Mouse (Mus musculus) liver, adult 2 months (tissue): ENCODE data around the gene Bank1.

ENCODE experiments used
- CTCF ChIP-seq: fragments of 200-500 bp; IDR thresholded peaks from 2 replicates; pipeline ENCODE4 v1.5.1; 2011; ENCODE audit warnings: low read depth, low read length, control low read depth
- POLR2A ChIP-seq: fragments of 200-500 bp; IDR thresholded peaks from 2 replicates; pipeline ENCODE4 v1.6.1; 2011; ENCODE audit warnings: low read length, control low read depth; ENCODE audit not compliant: insufficient read depth; ENCODE audit errors: extremely low read depth

DNA sequence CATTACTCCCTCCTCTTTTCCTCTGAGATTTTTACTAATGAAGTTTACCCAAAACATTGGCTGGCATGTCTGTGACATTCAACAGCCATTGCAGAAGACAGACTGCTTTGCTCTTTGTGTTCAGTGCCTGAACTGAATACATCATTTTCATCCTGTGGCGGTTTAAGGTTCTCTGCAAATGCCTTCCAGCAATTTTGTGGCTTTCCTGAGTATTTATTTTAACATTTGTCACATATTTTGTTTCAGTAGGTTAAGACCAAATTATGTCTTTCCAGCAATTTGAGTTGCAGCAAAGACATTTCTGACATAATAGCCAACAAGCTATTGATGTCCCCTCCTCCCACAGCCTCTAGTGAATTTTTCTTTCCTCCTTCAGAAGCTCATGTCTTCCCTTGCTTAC is 170.3 kb downstream of the Bank1 start:
- TF ChIP-seq CTCF = no peak
- TF ChIP-seq POLR2A = no peak
